Mouse (Mus musculus): ENCODE data around the gene Slamf7. TPM values are rescaled to one million over a fixed set of nuclear protein-coding genes. Genes with fewer than 3 reads are reported as not detected.

The Slamf7 gene
- total RNA-seq, 2 experiments from 2014 or later: 0.59 to 1.7 TPM

GRCm38 (mm10) chr1:171638686-171639085, 14.1 kb downstream of the Slamf7 start:
- no peak for ATAC-seq (replicated peaks; ENCODE audit: poor library complexity)

DNA sequence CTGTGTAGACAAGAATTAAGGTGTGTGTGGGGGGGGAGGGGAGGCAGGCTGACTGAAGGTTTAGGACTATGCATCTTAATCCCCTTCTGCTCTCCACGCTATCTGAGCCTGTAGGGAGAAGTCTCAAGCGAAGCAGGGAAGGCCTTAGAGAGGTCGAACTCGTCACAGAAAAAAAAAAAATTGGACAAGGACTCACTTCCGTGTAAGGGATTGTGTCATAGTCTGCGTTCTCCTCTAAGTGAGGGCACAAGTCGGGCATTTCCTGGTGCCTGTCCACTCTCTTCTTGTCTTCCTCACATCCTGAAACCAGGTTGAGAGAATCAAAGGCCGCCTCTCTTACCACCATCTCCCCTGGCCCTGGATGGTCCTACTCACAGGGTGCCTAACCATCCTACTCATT, 15.7 kb downstream of the Slamf7 start:
- peak; percentile 62 for ATAC-seq (replicated peaks; ENCODE audit: poor library complexity)

GRCm38 (mm10) chr1:171635696-171636095, 17.1 kb downstream of the Slamf7 start:
- ATAC-seq (replicated peaks; ENCODE audit: poor library complexity): no peak

GRCm38 (mm10) chr1:171631447-171631846, 21.4 kb downstream of the Slamf7 start:
- peak; percentile 92 for ATAC-seq (replicated peaks; ENCODE audit: poor library complexity)

DNA sequence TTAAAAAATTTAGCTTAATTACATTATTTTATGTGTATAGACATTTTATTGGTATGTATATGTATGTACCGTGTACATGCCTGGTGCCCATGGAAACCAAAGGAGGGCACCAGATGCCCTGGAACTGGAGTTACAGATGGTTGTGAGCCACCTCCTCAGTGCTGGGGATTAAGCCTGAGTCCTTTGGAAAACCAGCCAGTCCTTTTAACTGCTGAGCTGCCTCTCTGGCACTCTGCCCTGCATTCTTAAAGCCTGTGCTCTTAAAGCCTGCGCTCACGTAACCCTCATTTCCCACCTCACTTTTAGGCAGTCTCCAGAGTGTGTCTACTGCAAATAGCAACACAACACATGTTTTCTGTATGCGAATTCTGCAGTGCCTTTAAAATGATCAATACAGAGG, 21.9 kb downstream of the Slamf7 start:
- ATAC-seq (replicated peaks; ENCODE audit: poor library complexity): 0 out of 2 replicates have a peak, but pooled peaks have one; percentile 2

DNA sequence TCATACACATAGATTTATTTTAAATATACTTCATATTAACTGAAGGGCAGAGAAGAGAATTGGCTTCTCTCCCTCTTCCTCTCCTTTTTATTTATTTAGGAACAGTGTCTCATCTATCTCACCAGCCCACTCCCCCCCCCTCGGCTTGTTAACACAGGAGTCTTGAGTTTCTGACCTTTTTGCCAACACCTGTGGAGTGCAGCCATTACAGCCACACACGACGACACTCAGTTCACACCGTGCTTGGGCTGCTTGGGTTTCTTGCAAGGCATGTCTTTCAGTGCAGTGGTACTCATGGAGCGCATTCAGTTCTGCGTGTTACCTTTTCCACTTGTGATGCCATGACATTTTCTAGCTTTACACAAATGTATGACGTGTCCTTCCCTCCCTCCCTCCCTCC, 22.8 kb downstream of the Slamf7 start:
- no peak for ATAC-seq (replicated peaks; ENCODE audit: poor library complexity)

DNA sequence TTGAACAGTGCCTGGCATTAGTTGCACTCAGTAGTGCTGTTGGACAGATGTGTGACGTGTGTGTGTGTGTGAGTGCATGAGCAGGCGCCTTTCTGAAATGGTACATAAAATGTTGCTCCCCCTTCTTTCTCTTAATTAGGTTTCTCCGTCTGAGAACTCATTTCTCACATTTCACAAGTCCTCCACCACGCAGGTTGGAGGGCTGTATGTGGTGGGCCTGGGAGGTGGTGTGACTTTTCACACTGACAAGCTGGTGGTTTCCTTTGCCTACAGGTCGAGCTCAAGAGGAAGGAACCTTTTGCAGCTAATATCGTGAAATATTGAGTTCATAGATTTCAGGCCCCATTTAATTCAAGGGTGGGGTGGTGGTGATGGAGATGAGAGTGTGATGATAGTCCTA, 23.7 kb downstream of the Slamf7 start:
- no peak for ATAC-seq (replicated peaks; ENCODE audit: poor library complexity)

DNA sequence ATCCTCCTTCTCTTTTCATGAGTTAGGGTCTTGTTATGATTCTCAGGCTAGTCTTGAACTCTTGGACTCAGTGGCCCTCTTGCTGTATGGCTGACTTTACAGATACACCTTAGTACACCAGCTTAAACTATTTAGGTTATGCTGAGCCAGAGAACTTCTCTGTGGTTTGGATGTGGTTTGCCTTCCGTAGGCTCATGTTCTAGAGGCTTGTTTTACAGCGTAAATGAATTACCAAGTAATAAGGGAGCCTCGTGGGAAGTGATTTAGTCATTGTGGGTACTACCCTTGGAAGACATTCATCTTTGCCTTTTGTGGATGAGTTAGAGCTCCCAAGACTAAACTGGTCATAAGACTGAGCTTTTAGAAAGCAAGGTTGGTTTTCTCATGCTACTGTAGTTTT, 25.0 kb downstream of the Slamf7 start:
- ATAC-seq (replicated peaks; ENCODE audit: poor library complexity): no peak

DNA sequence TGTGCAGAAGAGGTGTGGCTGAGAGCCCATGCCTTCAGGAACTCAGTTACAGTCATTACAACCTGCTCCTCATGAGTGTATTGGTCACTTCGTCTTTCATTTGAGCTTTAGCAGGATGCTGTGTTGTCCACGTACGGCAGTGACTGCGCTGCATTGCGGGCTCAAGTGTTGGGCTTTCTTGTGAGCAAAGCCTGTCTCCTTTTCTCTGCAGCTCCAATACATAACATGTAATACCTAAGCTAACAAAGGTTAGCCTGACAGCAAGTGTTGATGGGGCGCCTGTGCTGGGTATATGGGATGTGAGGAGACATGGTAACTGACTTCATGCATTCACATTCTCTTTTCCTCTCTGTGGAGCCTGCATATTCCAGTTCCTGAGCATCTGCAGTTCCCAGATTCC, 32.7 kb downstream of the Slamf7 start:
- ATAC-seq (replicated peaks; ENCODE audit: poor library complexity): peak; percentile 8; the same call in 1 of the 2 replicates

GRCm38 (mm10) chr1:171619645-171620044, 33.2 kb downstream of the Slamf7 start:
- ATAC-seq (replicated peaks; ENCODE audit: poor library complexity): peak; percentile 33

GRCm38 (mm10) chr1:171619001-171619400, 33.8 kb downstream of the Slamf7 start:
- ATAC-seq (replicated peaks; ENCODE audit: poor library complexity): peak; percentile 90

DNA sequence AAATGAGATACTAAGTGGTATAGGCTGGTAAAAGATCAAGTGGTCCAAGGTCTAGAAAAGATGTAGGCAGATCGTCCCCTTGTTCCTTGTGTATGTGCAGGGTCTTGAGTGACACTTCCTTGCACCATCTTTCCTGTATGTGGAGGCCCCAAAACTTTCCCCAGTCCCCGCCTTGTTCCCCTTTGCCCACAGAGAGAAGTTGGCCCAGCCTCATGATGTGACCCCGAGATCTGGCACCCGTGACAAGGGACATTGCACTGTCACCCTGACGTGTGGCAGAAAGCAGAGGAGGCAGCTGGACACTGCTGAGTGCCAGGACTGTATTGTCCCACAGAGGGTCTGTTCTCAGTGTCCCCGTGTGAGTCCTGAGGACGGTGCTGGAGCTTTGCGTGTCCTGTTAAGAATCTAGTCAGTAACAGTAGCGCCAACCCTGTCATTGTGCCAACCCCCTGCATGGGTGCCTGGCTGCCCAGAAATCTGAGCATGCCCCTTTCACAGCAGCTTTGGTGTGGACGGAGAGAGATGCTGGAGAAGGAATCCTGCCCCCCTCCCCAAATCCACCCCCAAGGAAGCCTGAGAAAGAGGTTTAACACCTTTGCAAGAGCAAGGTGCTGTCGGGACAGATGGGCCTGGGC, 35.8 kb downstream of the Slamf7 start:
- ATAC-seq (replicated peaks; ENCODE audit: poor library complexity): peak; percentile 67

- ATAC-seq (replicated peaks; ENCODE audit: poor library complexity): peak; percentile 57
Observed at GRCm38 (mm10) chr1:171613962-171614361, 38.9 kb downstream of the Slamf7 start.

DNA sequence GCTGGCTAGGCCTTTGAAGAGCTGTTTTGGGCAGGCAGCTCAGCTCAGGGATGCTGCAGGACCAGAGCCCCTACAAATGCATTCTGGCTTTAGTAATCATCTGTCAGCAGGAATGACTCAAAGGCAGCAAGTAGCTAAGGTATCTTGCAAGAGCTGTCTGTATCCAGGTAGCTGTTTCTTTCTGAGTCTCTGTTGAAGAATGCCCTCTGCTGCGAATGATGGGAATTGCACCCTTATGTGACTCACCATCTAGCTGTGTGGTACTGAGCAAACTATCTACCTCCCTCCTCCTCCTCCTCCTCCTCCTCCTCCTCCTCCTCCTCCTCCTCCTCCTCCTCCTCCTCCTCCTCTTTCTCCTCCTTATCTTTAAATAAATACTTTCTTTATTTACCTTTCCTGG, 42.1 kb downstream of the Slamf7 start:
- peak; percentile 67 for ATAC-seq (replicated peaks; ENCODE audit: poor library complexity)

DNA sequence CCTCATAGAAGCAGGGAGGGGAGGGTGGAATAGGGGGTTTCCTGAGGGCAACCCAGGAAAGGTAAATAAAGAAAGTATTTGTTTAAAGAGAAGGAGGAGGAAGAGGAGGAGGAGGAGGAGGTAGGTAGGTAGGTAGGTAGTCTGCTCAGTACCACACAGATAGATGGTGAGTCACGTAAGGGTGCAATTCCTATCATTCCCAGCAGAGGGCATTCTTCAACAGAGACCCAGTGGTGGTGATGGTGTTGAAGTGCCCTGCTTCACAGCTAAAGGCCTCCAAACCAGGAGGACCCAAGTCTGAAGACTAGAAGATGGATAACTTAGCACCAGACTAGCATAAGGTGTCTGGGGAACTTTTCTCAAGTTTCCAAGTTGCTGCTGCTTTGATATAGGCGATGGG, 42.8 kb downstream of the Slamf7 start:
- peak; percentile 80 for ATAC-seq (replicated peaks; ENCODE audit: poor library complexity)

- ATAC-seq (replicated peaks; ENCODE audit: poor library complexity): peak; percentile 81
Observed at GRCm38 (mm10) chr1:171607176-171607575, 45.7 kb downstream of the Slamf7 start, which contains the start of gene Ly9. Gene Ly9, minus strand, starts transcription at chr1:171607410.

DNA sequence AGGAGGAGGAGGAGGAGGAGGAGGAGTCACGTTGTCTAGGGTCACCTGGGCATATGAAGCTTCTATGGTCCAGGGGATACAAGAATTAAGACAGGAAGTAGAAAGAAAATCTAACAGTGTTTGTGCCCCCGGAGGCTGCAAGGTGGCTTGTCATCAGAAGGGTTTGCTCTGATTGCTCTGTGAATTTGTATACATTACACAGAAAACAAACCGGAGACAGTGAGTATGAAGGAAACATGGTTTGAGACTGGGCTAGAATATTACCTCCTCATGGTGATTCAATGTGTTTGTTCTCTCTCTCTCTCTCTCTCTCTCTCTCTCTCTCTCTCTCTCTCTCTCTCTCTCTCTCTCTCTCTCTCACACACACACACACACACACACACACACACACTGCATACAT, 46.2 kb downstream of the Slamf7 start:
- ATAC-seq (replicated peaks; ENCODE audit: poor library complexity): no peak

GRCm38 (mm10) chr1:171604686-171605085, 48.1 kb downstream of the Slamf7 start:
- no peak for ATAC-seq (replicated peaks; ENCODE audit: poor library complexity)

GRCm38 (mm10) chr1:171584584-171584983, 68.3 kb downstream of the Slamf7 start:
- ATAC-seq (replicated peaks; ENCODE audit: poor library complexity): peak; percentile 98

Data from megakaryocyte progenitor cell, adult 5-6 weeks (primary cell).